In genomic region chr11:99040346-99040974, GRCm38 (mm10) we compare ENCODE assay signal across 8 mouse cellular contexts. TPM values are rescaled to one million over a fixed set of nuclear protein-coding genes. Genes with fewer than 3 reads are reported as not detected.
DNase-seq lines count a peak whose midpoint lies in the region; ATAC-seq and TF ChIP-seq lines count a peak whose summit lies in the region.

No protein-coding gene starts in this region.

- TF ChIP-seq POLR2A in CH12.LX (IDR thresholded peaks at IDR 0.05; ENCODE audit: low read depth, low read length) = no peak

- H3K4me1 ChIP-seq in CH12.LX (ENCODE audit: control insufficient read depth in 1 of 2, insufficient read depth in 2 of 2) = peaks cover 4 to 21% of the 10 kb centered on the region in 2 experiments; a peak in 3 of 4 replicates
- H3K4me1 ChIP-seq in embryonic facial prominence, embryonic 11.5 days (ENCODE audit: control insufficient read depth, insufficient read depth, low read length) = peaks cover 3% of the 10 kb centered on the region
- H3K4me1 ChIP-seq in hindbrain, embryonic 11.5 days (replicated peaks; ENCODE audit: control insufficient read depth, insufficient read depth, low read length) = 0 out of 2 replicates have a peak, but pooled peaks cover 4% of the 10 kb centered on the region
- peaks cover 33% of the 10 kb centered on the region for H3K4me1 ChIP-seq in limb, embryonic 12.5 days (replicated peaks)
- H3K4me1 ChIP-seq in midbrain, postnatal 0 days (ENCODE audit: insufficient read depth, low read length) = peaks cover 4% of the 10 kb centered on the region; the same call in 1 of the 2 replicates

- peak; percentile 29 for TF ChIP-seq RAD21 in CH12.LX (IDR thresholded peaks at IDR 0.05; ENCODE audit: low read depth, low read length)

- H3K9ac ChIP-seq in CH12.LX (ENCODE audit: insufficient read depth, low read depth) = peak overlapping the region; percentile 23; the same call in 1 of the 2 replicates
- H3K9ac ChIP-seq in embryonic facial prominence, embryonic 11.5 days (replicated peaks; ENCODE audit: low read length) = peak overlapping the region; percentile 96
- peak overlapping the region; percentile 89 for H3K9ac ChIP-seq in hindbrain, embryonic 11.5 days (ENCODE audit: low read depth, low read length)
- peak overlapping the region; percentile 98 for H3K9ac ChIP-seq in limb, embryonic 12.5 days (replicated peaks)
- peak overlapping the region; percentile 59 for H3K9ac ChIP-seq in midbrain, postnatal 0 days (replicated peaks; ENCODE audit: low read length, poor library complexity, severe bottlenecking)

- ATAC-seq in embryonic facial prominence, embryonic 11.5 days (replicated peaks; ENCODE audit: insufficient number of reproducible peaks, low FRiP score, low TSS enrichment, low read depth) = peak; percentile 11; the same call in 1 of the 2 replicates
- peak; percentile 41 for ATAC-seq in hindbrain, embryonic 11.5 days (ENCODE audit: low FRiP score)
- peak; percentile 3; the same call in 1 of the 2 replicates for ATAC-seq in limb, embryonic 12.5 days (ENCODE audit: insufficient number of reproducible peaks, insufficient read depth, low FRiP score, low TSS enrichment, low read depth)
- peak; percentile 52; the same call in 1 of the 2 replicates for ATAC-seq in midbrain, postnatal 0 days (ENCODE audit: low FRiP score)

- dilution Hi-C loops in CH12.LX (cut with MboI; ENCODE audit: extremely low pct_ligation_motif_present, extremely low pct_unique_long_range_greater_than_20kb, low sequenced_read_pairs) = no loop called here

- H3K4me3 ChIP-seq in CH12.LX (replicated peaks in 1 of 3; ENCODE audit: low read depth in 2 of 3, low read length in 2 of 3, poor library complexity in 1 of 3) = no peak overlapping the region
- peak overlapping the region; percentile 91 for H3K4me3 ChIP-seq in embryonic facial prominence, embryonic 11.5 days (ENCODE audit: low read depth, low read length)
- H3K4me3 ChIP-seq in hindbrain, embryonic 11.5 days (ENCODE audit: low read depth, low read length) = peak overlapping the region; percentile 68
- peak overlapping the region; percentile 97 for H3K4me3 ChIP-seq in limb, embryonic 12.5 days (replicated peaks)
- H3K4me3 ChIP-seq in midbrain, postnatal 0 days (ENCODE audit: low read depth, low read length) = peak overlapping the region; percentile 55

- H3K36me3 ChIP-seq in CH12.LX (replicated peaks in 1 of 2; ENCODE audit: control insufficient read depth in 1 of 2, insufficient read depth in 1 of 2, low read length in 1 of 2) = no peaks in the 10 kb centered on the region
- no peaks in the 10 kb centered on the region for H3K36me3 ChIP-seq in embryonic facial prominence, embryonic 11.5 days (replicated peaks; ENCODE audit: control insufficient read depth, insufficient read depth, low read depth, low read length)
- H3K36me3 ChIP-seq in hindbrain, embryonic 11.5 days (ENCODE audit: control insufficient read depth, insufficient read depth, low read length) = no peaks in the 10 kb centered on the region
- peaks cover 19% of the 10 kb centered on the region for H3K36me3 ChIP-seq in limb, embryonic 12.5 days
- H3K36me3 ChIP-seq in midbrain, postnatal 0 days (ENCODE audit: insufficient read depth, low read length) = no peaks in the 10 kb centered on the region

- TF ChIP-seq CTCF in CH12.LX (conservative IDR thresholded peaks at IDR 0.05 in 1 of 2, IDR thresholded peaks at IDR 0.05 in 1 of 2; ENCODE audit: low read depth in 2 of 2, low read length in 2 of 2) = peak in 1 of 2 experiments; percentile 91; a peak in 2 of 4 replicates
- TF ChIP-seq CTCF in midbrain, postnatal 0 days (IDR thresholded peaks at IDR 0.05) = peak; percentile 86

- peaks cover 38% of the 10 kb centered on the region for H3K27me3 ChIP-seq in CH12.LX (replicated peaks)
- no peaks in the 10 kb centered on the region for H3K27me3 ChIP-seq in embryonic facial prominence, embryonic 11.5 days (ENCODE audit: control insufficient read depth, insufficient read depth, low read length)
- H3K27me3 ChIP-seq in hindbrain, embryonic 11.5 days (ENCODE audit: control insufficient read depth, insufficient read depth, low read length) = no peaks in the 10 kb centered on the region
- H3K27me3 ChIP-seq in limb, embryonic 12.5 days = no peaks in the 10 kb centered on the region
- H3K27me3 ChIP-seq in midbrain, postnatal 0 days (ENCODE audit: insufficient read depth, low read length) = no peaks in the 10 kb centered on the region

- peak overlapping the region; percentile 79 for H3K4me2 ChIP-seq in CH12.LX (ENCODE audit: insufficient read depth, low read depth, poor library complexity, severe bottlenecking)
- H3K4me2 ChIP-seq in embryonic facial prominence, embryonic 11.5 days (ENCODE audit: low read depth, low read length) = peak overlapping the region; percentile 95
- H3K4me2 ChIP-seq in hindbrain, embryonic 11.5 days (replicated peaks; ENCODE audit: low read depth, low read length) = peak overlapping the region; percentile 98
- peak overlapping the region; percentile 85 for H3K4me2 ChIP-seq in limb, embryonic 12.5 days
- peak overlapping the region; percentile 98 for H3K4me2 ChIP-seq in midbrain, postnatal 0 days (ENCODE audit: low read depth, low read length, poor library complexity, severe bottlenecking)

- peak; percentile 48 to 63 for DNase-seq in cerebellum, postnatal 14 days
- DNase-seq in cerebellum, adult 11 months = no peak
- DNase-seq in CH12.LX (ENCODE audit: extremely low read depth) = no peak
- DNase-seq in embryonic facial prominence, embryonic 11.5 days (ENCODE audit: low spot score) = peak; percentile 83
- DNase-seq in hindbrain, embryonic 11.5 days (ENCODE audit: low spot score) = peak; percentile 78
- DNase-seq in midbrain, postnatal 0 days (ENCODE audit: low spot score) = peak; percentile 86
- DNase-seq in spleen, adult 18-20 months = no peak

- H3K79me2 ChIP-seq in CH12.LX (replicated peaks; ENCODE audit: control insufficient read depth, extremely low read depth, insufficient read depth, poor library complexity, severe bottlenecking) = no peaks in the 10 kb centered on the region

- in situ Hi-C loops in CH12.LX (cut with MboI; ENCODE audit: low pct_ligation_motif_present, low pct_unique_long_range_greater_than_20kb, low sequenced_read_pairs) = loop anchor here (5.0 kb wide), 1 partner anchor 92 kb away; no protein-coding TSS in a partner anchor

- no peaks in the 10 kb centered on the region for H3K9me3 ChIP-seq in CH12.LX (replicated peaks; ENCODE audit: low read length)
- no peaks in the 10 kb centered on the region for H3K9me3 ChIP-seq in embryonic facial prominence, embryonic 11.5 days (replicated peaks; ENCODE audit: control insufficient read depth, low read length)
- H3K9me3 ChIP-seq in hindbrain, embryonic 11.5 days (ENCODE audit: control insufficient read depth, low read length) = no peaks in the 10 kb centered on the region
- H3K9me3 ChIP-seq in limb, embryonic 12.5 days = no peaks in the 10 kb centered on the region
- H3K9me3 ChIP-seq in midbrain, postnatal 0 days (ENCODE audit: low read length) = no peaks in the 10 kb centered on the region

- TF ChIP-seq EP300 in CH12.LX (IDR thresholded peaks at IDR 0.05; ENCODE audit: low read length) = no peak

- under 1% methylated on average over 16 of the region's 17 CpGs for WGBS in embryonic facial prominence, embryonic 11.5 days
- 1% methylated on average over 17 of the region's 17 CpGs for WGBS in hindbrain, embryonic 11.5 days
- WGBS in limb, embryonic 12.5 days = under 1% methylated on average over 17 of the region's 17 CpGs
- 2% methylated on average over 17 of the region's 17 CpGs for WGBS in midbrain, postnatal 0 days

- H3K27ac ChIP-seq in CH12.LX (ENCODE audit: insufficient read depth, low read depth) = no peak overlapping the region
- H3K27ac ChIP-seq in embryonic facial prominence, embryonic 11.5 days (replicated peaks; ENCODE audit: low read depth, low read length) = peak overlapping the region; percentile 97
- H3K27ac ChIP-seq in hindbrain, embryonic 11.5 days (ENCODE audit: low read depth, low read length) = peak overlapping the region; percentile 93
- peak overlapping the region; percentile 98 for H3K27ac ChIP-seq in limb, embryonic 12.5 days
- peak overlapping the region; percentile 65 for H3K27ac ChIP-seq in midbrain, postnatal 0 days (ENCODE audit: low read depth, low read length)

RNA-seq across cellular contexts. Expression of gene Igfbp4, which starts 0.6 kb away (rescaled TPM):
- total RNA-seq in CH12.LX (2012; rRNA removed) = 0.04 and 0.21 TPM in 2 replicates
- not detected in 2 replicates for total RNA-seq in CH12.LX (2014; rRNA removed)
- polyA plus RNA-seq in CH12.LX (2012; ENCODE audit: insufficient read length, low read depth) = 0.16 and 0.20 TPM in 2 replicates
- 477 and 548 TPM in 2 replicates for polyA plus RNA-seq in embryonic facial prominence, embryonic 11.5 days (2014; fragmentation: Nextera tagmentation; extraction: Ambion mirVana)
- polyA plus RNA-seq in hindbrain, embryonic 11.5 days (2014; fragmentation: Nextera tagmentation; extraction: Ambion mirVana) = 288 and 295 TPM in 2 replicates
- 1,037 and 1,115 TPM in 2 replicates for polyA plus RNA-seq in limb, embryonic 12.5 days (2016; fragmentation: Nextera tagmentation; extraction: Ambion mirVana)
- total RNA-seq in midbrain, postnatal 0 days (2014; rRNA removed) = 78.8 and 96.7 TPM in 2 replicates
- polyA plus RNA-seq in midbrain, postnatal 0 days (2015; fragmentation: Nextera tagmentation; extraction: Ambion mirVana) = 92.4 and 104 TPM in 2 replicates

RNA-seq across cellular contexts. Expression of gene Top2a, which starts 16.5 kb away (rescaled TPM):
- total RNA-seq in CH12.LX (2012; rRNA removed) (400 and 420 TPM in 2 replicates), CH12.LX (2014; rRNA removed) (385 and 423 TPM in 2 replicates)
- polyA plus RNA-seq in CH12.LX (2012; ENCODE audit: insufficient read length, low read depth) = 422 and 444 TPM in 2 replicates
- polyA plus RNA-seq in embryonic facial prominence, embryonic 11.5 days (2014; fragmentation: Nextera tagmentation; extraction: Ambion mirVana) = 397 and 439 TPM in 2 replicates
- 332 and 333 TPM in 2 replicates for polyA plus RNA-seq in hindbrain, embryonic 11.5 days (2014; fragmentation: Nextera tagmentation; extraction: Ambion mirVana)
- 347 and 362 TPM in 2 replicates for polyA plus RNA-seq in limb, embryonic 12.5 days (2016; fragmentation: Nextera tagmentation; extraction: Ambion mirVana)
- 13.9 and 21.1 TPM in 2 replicates for total RNA-seq in midbrain, postnatal 0 days (2014; rRNA removed)
- 7.4 and 10.0 TPM in 2 replicates for polyA plus RNA-seq in midbrain, postnatal 0 days (2015; fragmentation: Nextera tagmentation; extraction: Ambion mirVana)

RNA-seq across cellular contexts. Expression of gene Tns4, which starts 48.6 kb away (rescaled TPM):
- total RNA-seq in CH12.LX (2012; rRNA removed) (0.04 and 0.13 TPM in 2 replicates), CH12.LX (2014; rRNA removed) (not detected in 2 replicates)
- polyA plus RNA-seq in CH12.LX (2012; ENCODE audit: insufficient read length, low read depth) = 0.11 TPM in 1 of 2 replicates, not detected in the other
- 0.22 and 0.86 TPM in 2 replicates for polyA plus RNA-seq in embryonic facial prominence, embryonic 11.5 days (2014; fragmentation: Nextera tagmentation; extraction: Ambion mirVana)
- 0.50 and 1.1 TPM in 2 replicates for polyA plus RNA-seq in hindbrain, embryonic 11.5 days (2014; fragmentation: Nextera tagmentation; extraction: Ambion mirVana)
- polyA plus RNA-seq in limb, embryonic 12.5 days (2016; fragmentation: Nextera tagmentation; extraction: Ambion mirVana) = 0.65 and 0.73 TPM in 2 replicates
- total RNA-seq in midbrain, postnatal 0 days (2014; rRNA removed) = 0.38 TPM in 2 replicates
- 0.17 and 0.26 TPM in 2 replicates for polyA plus RNA-seq in midbrain, postnatal 0 days (2015; fragmentation: Nextera tagmentation; extraction: Ambion mirVana)

RNA-seq across cellular contexts. Expression of gene Gjd3, which starts 57.6 kb away (rescaled TPM):
- total RNA-seq in CH12.LX (2012; rRNA removed) (0.47 and 0.50 TPM in 2 replicates), CH12.LX (2014; rRNA removed) (not detected in 2 replicates)
- polyA plus RNA-seq in CH12.LX (2012; ENCODE audit: insufficient read length, low read depth) = not detected in 2 replicates
- 0.25 and 0.43 TPM in 2 replicates for polyA plus RNA-seq in embryonic facial prominence, embryonic 11.5 days (2014; fragmentation: Nextera tagmentation; extraction: Ambion mirVana)
- 0.28 and 0.74 TPM in 2 replicates for polyA plus RNA-seq in hindbrain, embryonic 11.5 days (2014; fragmentation: Nextera tagmentation; extraction: Ambion mirVana)
- polyA plus RNA-seq in limb, embryonic 12.5 days (2016; fragmentation: Nextera tagmentation; extraction: Ambion mirVana) = 0.51 TPM in 1 of 2 replicates, not detected in the other
- total RNA-seq in midbrain, postnatal 0 days (2014; rRNA removed) = 3.0 and 5.1 TPM in 2 replicates
- 4.5 and 5.1 TPM in 2 replicates for polyA plus RNA-seq in midbrain, postnatal 0 days (2015; fragmentation: Nextera tagmentation; extraction: Ambion mirVana)

Comparison
In these comparisons a context has a peak if more than half of its experiments do, and no peak if none do; other contexts are left out.
1. DNase-seq: peak in cerebellum, postnatal 14 days (2 of 2), embryonic facial prominence, embryonic 11.5 days (single experiment), hindbrain, embryonic 11.5 days (single experiment) and midbrain, postnatal 0 days (single experiment); none in cerebellum, adult 11 months (single experiment), CH12.LX (single experiment) and spleen, adult 18-20 months (0 of 2).
2. H3K4me3 ChIP-seq: peak in embryonic facial prominence, embryonic 11.5 days (single experiment), hindbrain, embryonic 11.5 days (single experiment), limb, embryonic 12.5 days (single experiment) and midbrain, postnatal 0 days (single experiment); none in CH12.LX (0 of 3).
3. H3K9ac ChIP-seq: peak in every context shown above with its lines; median percentile 98 in limb, embryonic 12.5 days; 96 in embryonic facial prominence, embryonic 11.5 days; 89 in hindbrain, embryonic 11.5 days; 59 in midbrain, postnatal 0 days; 23 in CH12.LX.
4. RNA of gene Igfbp4, which starts 0.6 kb away (polyA plus RNA-seq): 1,037 to 1,115 TPM in limb, embryonic 12.5 days, 477 to 548 TPM in embryonic facial prominence, embryonic 11.5 days, 288 to 295 TPM in hindbrain, embryonic 11.5 days and 92.4 to 104 TPM in midbrain, postnatal 0 days; 0.16 to 0.20 TPM in CH12.LX; every median in the first group is over 10 times any median in the second.
5. RNA of gene Top2a, which starts 16.5 kb away (polyA plus RNA-seq): 422 to 444 TPM in CH12.LX, 397 to 439 TPM in embryonic facial prominence, embryonic 11.5 days, 347 to 362 TPM in limb, embryonic 12.5 days and 332 to 333 TPM in hindbrain, embryonic 11.5 days; 7.4 to 10.0 TPM in midbrain, postnatal 0 days; every median in the first group is over 10 times any median in the second.
6. Peak in every context shown above with its lines, with median percentiles within 50 percentile points of each other: H3K4me2 ChIP-seq and ATAC-seq.